Mouse (Mus musculus): ENCODE data around the gene Nr4a3.

The Nr4a3 gene

DNA sequence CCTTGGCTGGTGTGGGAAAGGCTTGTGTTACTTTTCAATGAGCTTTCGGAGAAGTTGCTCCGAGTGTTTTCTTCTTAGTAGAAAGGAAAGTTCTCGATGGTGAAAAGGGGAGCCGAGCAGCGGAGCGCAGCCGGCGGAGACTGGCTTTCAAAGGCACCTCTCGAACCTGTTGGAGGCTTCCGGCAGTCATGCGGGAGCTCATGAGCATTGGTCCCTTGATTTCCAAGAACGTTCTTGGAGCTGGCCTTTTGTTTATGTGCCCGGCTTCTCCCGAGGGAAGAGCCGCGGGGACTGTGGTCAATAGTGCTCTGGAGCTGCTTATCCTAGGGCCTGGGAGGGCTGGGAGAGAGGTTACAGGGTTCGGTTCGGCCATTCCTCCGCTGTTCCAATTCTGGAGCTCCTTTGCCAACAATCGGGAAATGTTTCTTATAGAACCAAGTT, 1.5 kb downstream of the Nr4a3 start:
- TF ChIP-seq GATA4 (IDR thresholded peaks at IDR 0.05; ENCODE audit: insufficient replicate concordance, low read length), result no peak

GRCm38 (mm10) chr4:48047136-48047765, 2.3 kb downstream of the Nr4a3 start:
- TF ChIP-seq GATA4 (IDR thresholded peaks at IDR 0.05; ENCODE audit: insufficient replicate concordance, low read length), result no peak

- TF ChIP-seq GATA4 (IDR thresholded peaks at IDR 0.05; ENCODE audit: insufficient replicate concordance, low read length), result no peak
Observed at GRCm38 (mm10) chr4:48047766-48048371, 2.9 kb downstream of the Nr4a3 start.

DNA sequence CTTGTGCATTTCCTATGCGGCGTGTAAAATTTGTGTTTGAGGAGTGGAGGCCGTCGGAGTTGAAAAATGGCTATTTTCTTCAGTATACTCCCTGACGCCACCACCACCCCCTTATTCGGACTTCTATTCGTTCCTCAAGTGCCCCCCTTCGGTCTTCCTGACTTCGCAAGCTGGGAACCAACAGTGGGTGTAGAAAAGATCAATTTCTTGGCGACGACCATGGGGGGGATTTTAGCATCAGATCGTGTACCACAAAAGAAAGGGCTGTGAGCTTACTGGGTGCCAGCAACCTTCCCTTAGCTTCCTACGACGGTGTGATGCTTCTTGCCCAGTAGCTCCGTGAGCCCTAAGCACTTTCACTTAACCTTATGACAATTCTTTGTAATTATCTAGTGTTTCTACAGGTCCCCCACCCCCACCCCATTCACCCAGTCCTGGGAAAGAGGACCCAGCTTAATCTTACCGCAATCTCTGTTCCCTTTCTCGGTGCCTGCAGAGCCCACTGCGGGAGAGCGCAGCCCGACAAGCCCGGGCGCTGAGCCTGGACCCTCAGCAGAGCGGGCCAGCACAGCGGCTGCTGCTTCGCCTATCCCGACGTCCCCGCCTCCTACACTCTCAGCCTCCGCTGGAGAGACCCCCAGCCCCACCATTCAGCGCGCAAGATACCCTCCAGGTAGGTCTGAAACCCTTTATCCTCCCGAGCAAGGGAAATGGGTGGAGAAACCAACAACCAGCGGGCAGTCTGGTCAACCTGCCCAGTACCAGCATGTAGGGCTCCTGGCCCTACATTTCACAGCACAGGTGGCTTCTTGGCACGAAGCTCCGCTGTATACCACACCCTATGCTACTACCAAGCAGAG, 3.7 kb downstream of the Nr4a3 start:
- TF ChIP-seq GATA4 (IDR thresholded peaks at IDR 0.05; ENCODE audit: insufficient replicate concordance, low read length), result no peak

DNA sequence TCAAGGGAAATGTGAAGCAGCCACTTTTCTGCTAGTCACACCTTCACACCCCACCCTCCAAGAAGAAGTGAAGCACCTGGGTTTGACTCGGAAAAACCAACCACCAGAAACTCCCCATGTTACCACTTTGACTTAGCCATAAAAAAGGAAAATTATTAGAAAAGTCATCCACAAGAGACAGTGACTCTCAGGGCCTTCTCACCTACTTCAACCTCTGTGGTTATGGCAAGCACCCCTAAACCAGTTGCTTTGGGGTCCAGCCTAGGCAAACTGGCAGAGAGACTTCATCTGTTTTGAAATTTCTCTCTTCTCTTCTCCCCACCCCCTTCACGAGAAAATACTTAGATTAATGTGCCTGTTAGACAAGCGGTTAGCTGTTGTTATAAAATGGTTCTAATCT, 5.1 kb downstream of the Nr4a3 start:
- no peak for TF ChIP-seq GATA4 (IDR thresholded peaks at IDR 0.05; ENCODE audit: insufficient replicate concordance, low read length)

DNA sequence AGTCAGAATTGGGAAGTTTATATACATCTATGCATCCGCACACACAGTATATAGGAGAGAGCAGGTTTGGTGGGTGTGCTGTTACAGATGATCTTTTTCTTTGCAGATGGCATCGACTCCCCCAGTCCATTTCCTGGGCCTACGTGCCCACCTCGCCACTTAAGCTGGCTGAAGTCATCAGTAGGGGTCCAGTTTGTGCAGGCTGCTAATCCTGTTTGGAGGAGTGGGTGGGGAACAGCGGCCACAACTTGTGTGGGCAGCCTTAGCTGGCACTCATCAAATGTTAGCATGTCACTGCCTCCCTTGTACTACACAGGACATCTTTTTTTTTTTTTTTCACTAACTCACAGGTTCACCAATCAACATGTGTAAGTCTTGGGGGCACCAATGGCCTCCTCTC, 5.5 kb downstream of the Nr4a3 start:
- TF ChIP-seq GATA4 (IDR thresholded peaks at IDR 0.05; ENCODE audit: insufficient replicate concordance, low read length), result no peak

DNA sequence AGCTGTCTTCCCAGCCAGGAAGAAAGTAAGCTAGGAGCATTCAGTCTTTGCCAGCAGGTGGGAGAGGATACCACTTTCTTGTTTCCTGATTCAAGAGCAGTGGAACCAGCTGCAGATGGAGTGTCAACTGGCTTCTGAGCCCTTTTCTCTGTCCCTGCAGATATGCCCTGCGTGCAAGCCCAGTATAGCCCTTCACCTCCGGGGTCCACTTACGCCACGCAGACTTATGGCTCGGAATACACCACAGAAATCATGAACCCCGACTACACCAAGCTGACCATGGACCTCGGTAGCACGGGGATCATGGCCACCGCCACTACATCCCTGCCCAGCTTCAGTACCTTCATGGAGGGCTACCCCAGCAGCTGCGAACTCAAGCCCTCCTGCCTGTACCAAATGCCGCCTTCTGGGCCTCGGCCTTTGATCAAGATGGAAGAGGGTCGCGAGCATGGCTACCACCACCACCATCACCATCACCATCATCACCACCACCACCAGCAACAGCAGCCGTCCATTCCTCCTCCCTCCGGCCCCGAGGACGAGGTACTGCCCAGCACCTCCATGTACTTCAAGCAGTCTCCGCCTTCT, 6.2 kb downstream of the Nr4a3 start:
- no peak for TF ChIP-seq GATA4 (IDR thresholded peaks at IDR 0.05; ENCODE audit: insufficient replicate concordance, low read length)

DNA sequence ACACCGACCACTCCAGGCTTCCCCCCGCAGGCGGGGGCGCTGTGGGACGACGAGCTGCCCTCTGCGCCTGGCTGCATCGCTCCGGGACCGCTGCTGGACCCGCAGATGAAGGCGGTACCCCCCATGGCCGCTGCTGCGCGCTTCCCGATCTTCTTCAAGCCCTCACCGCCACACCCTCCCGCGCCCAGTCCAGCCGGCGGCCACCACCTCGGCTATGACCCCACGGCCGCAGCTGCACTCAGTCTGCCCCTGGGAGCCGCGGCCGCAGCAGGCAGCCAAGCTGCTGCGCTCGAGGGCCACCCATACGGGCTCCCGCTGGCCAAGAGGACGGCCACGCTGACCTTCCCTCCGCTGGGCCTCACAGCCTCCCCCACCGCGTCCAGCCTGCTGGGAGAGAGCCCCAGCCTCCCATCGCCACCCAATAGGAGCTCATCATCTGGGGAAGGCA, 6.7 kb downstream of the Nr4a3 start:
- no peak for TF ChIP-seq GATA4 (IDR thresholded peaks at IDR 0.05; ENCODE audit: insufficient replicate concordance, low read length)

- TF ChIP-seq GATA4 (IDR thresholded peaks at IDR 0.05; ENCODE audit: insufficient replicate concordance, low read length), result no peak
Observed at GRCm38 (mm10) chr4:48061716-48062115, 16.8 kb downstream of the Nr4a3 start.

- TF ChIP-seq GATA4 (IDR thresholded peaks at IDR 0.05; ENCODE audit: insufficient replicate concordance, low read length), result no peak
Observed at GRCm38 (mm10) chr4:48064311-48064710, 19.4 kb downstream of the Nr4a3 start.

GRCm38 (mm10) chr4:48066676-48067075, 21.7 kb downstream of the Nr4a3 start:
- no peak for TF ChIP-seq GATA4 (IDR thresholded peaks at IDR 0.05; ENCODE audit: insufficient replicate concordance, low read length)

- TF ChIP-seq GATA4 (IDR thresholded peaks at IDR 0.05; ENCODE audit: insufficient replicate concordance, low read length), result no peak
Observed at GRCm38 (mm10) chr4:48069111-48069510, 24.2 kb downstream of the Nr4a3 start.

DNA sequence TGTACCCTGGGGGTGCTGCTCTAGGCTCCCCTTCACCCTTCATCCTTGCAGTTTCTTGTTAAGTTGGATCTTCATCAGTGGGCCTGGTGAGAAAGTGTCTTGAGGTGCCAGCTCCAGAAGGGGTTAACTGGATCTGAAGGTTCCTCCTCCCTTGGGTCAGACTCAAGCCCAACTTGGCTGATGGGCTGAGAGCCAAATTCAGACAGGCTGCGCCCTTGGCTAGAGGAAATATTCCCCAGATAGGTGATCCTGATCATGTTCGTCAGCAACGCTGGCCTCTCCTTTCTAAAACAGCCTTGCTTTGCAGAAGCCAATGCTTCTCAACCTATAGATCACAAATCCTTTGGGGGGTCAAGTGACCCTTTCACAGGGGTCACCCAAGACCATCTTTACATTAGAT, 27.1 kb downstream of the Nr4a3 start:
- TF ChIP-seq GATA4 (IDR thresholded peaks at IDR 0.05; ENCODE audit: insufficient replicate concordance, low read length), result no peak

DNA sequence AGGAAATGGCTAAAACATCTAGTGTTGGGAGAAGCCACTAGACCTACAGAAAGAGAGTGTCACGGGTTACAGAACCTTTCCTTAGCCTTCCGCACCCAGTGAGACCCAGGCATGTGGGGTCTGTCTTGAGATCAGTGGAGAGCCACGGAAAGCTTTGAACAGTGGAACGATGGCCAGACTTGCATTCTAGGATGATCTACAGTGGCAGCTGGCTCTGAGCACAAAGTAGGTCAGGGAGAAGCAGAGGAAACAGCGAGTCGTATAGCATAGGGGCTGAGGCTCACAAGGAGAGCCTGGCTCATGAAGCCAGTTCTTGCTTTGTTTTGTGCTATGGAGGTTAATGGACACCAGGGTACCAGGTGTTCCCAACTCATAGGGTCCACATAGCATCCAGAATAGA, 28.4 kb downstream of the Nr4a3 start:
- no peak for TF ChIP-seq GATA4 (IDR thresholded peaks at IDR 0.05; ENCODE audit: insufficient replicate concordance, low read length)

DNA sequence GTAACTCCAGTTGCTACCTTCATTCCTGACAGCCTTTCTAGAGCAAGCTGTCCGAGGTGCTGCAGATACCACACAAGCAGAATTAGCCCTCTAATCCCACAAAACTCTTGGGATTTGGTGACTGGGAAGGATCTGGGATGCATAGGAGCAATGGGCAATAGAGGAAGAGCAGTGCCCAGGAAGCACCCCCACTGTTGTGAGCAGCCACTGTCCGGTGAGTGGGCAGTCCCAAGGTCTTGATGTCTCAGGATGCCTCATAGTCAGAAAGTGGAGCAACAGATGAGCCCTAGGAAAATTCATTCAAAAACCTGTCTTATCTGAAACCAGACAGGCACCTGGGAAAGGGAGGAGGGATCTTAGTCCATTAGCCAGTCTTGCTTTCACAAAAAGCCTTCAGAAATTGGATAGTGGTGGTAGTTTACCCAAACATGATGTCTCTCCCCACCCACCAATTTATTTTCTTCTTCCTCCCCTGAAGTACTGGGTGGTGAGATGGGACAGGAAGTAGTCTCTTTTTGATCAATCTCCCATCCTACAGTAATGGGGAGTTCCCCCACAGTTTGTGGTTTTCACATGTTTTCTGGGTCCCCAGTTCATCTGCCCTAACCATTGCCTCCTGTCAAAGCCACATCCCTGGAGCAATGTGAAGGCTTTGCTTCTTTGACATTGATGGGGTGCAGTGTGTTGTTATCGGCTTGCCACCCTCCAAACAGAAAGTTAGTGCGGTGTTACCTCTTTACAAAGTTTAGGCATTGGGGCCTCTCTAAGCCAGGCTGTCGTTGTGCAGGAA, 29.7 kb downstream of the Nr4a3 start:
- no peak for TF ChIP-seq GATA4 (IDR thresholded peaks at IDR 0.05; ENCODE audit: insufficient replicate concordance, low read length)
